Mouse (Mus musculus) testis, postnatal 14 days (tissue): ENCODE data around the gene Gprc5a.

Source experiments
- DNase-seq: peaks from one replicate; pipeline ENCODE4 v3.0.0; 2021; ENCODE audit warnings: low spot score

Gprc5a gene

GRCm38 (mm10) chr6:135065236-135065957, at the start of gene Gprc5a:
Gene Gprc5a, plus strand, starts transcription at chr6:135065651.
- DNase-seq = peak; percentile 20

- no peak for DNase-seq
Measured at GRCm38 (mm10) chr6:135017211-135017610, 48.2 kb upstream of the Gprc5a start.

- no peak for DNase-seq
Measured at GRCm38 (mm10) chr6:135019564-135019963, 45.9 kb upstream of the Gprc5a start.

GRCm38 (mm10) chr6:135021633-135022032, 43.8 kb upstream of the Gprc5a start:
- DNase-seq = no peak

GRCm38 (mm10) chr6:135023379-135023778, 42.1 kb upstream of the Gprc5a start:
- no peak for DNase-seq

GRCm38 (mm10) chr6:135024781-135025420, 40.5 kb upstream of the Gprc5a start:
- no peak for DNase-seq

- DNase-seq = no peak
Measured at GRCm38 (mm10) chr6:135026232-135026631, 39.2 kb upstream of the Gprc5a start.

GRCm38 (mm10) chr6:135026755-135027154, 38.7 kb upstream of the Gprc5a start:
- DNase-seq = no peak

GRCm38 (mm10) chr6:135029246-135029645, 36.2 kb upstream of the Gprc5a start:
- no peak for DNase-seq

GRCm38 (mm10) chr6:135038674-135039073, 26.8 kb upstream of the Gprc5a start:
- no peak for DNase-seq

- DNase-seq = no peak
Measured at GRCm38 (mm10) chr6:135040275-135040871, 25.1 kb upstream of the Gprc5a start.

- no peak for DNase-seq
Measured at GRCm38 (mm10) chr6:135041930-135042329, 23.5 kb upstream of the Gprc5a start.

GRCm38 (mm10) chr6:135047276-135047675, 18.2 kb upstream of the Gprc5a start:
- DNase-seq = no peak

- DNase-seq = no peak
Measured at GRCm38 (mm10) chr6:135048509-135048908, 16.9 kb upstream of the Gprc5a start.

- no peak for DNase-seq
Measured at GRCm38 (mm10) chr6:135048956-135049355, 16.5 kb upstream of the Gprc5a start.

- DNase-seq = no peak
Measured at GRCm38 (mm10) chr6:135053789-135054188, 11.7 kb upstream of the Gprc5a start.

GRCm38 (mm10) chr6:135055882-135056281, 9.6 kb upstream of the Gprc5a start:
- no peak for DNase-seq

- no peak for DNase-seq
Measured at GRCm38 (mm10) chr6:135060728-135061127, 4.7 kb upstream of the Gprc5a start.

- DNase-seq = no peak
Measured at GRCm38 (mm10) chr6:135064621-135065020, 830 bp upstream of the Gprc5a start.

GRCm38 (mm10) chr6:135066795-135067445, 1.5 kb downstream of the Gprc5a start:
- DNase-seq = no peak

- DNase-seq = no peak
Measured at GRCm38 (mm10) chr6:135068221-135068620, 2.8 kb downstream of the Gprc5a start.

- DNase-seq = no peak
Measured at GRCm38 (mm10) chr6:135069856-135070255, 4.4 kb downstream of the Gprc5a start.

- DNase-seq = no peak
Measured at GRCm38 (mm10) chr6:135070347-135070746, 4.9 kb downstream of the Gprc5a start.
